17 mouse cellular contexts compared by ENCODE assay signal in genomic region chr17:10209154-10209777, GRCm38 (mm10).
DNase-seq lines count a peak whose midpoint lies in the region; ATAC-seq lines count a peak whose summit lies in the region.
"Had no signal": no experiment of that assay in that cellular context is flagged by ENCODE, and none has a peak within 500 bp of the region (broad histone marks: within the 10 kb centered on the region; RNA-seq: fewer than 3 reads in every experiment).

No protein-coding gene starts in this region.

- 0 out of 2 replicates have a peak overlapping the region, but pooled peaks have one; percentile 14 for H3K9ac ChIP-seq in heart, embryonic 13.5 days
- no peak overlapping the region for H3K9ac ChIP-seq in neural tube, embryonic 15.5 days (replicated peaks)
- no peak overlapping the region for H3K9ac ChIP-seq in hindbrain, embryonic 16.5 days (ENCODE audit: low read depth, low read length)
- no peak overlapping the region for H3K9ac ChIP-seq in intestine, embryonic 16.5 days (ENCODE audit: low read depth, low read length)
- H3K9ac ChIP-seq: lung, embryonic 15.5 days had no signal

- no peaks in the 10 kb centered on the region for H3K4me1 ChIP-seq in heart, embryonic 13.5 days
- no peaks in the 10 kb centered on the region for H3K4me1 ChIP-seq in heart, embryonic 10.5 days
- H3K4me1 ChIP-seq in neural tube, embryonic 15.5 days = 0 out of 2 replicates have a peak, but pooled peaks cover 4% of the 10 kb centered on the region
- 0 out of 2 replicates have a peak, but pooled peaks cover 4% of the 10 kb centered on the region for H3K4me1 ChIP-seq in hindbrain, embryonic 16.5 days (ENCODE audit: control insufficient read depth, insufficient read depth, low read depth, low read length)
- H3K4me1 ChIP-seq in intestine, embryonic 16.5 days (ENCODE audit: control insufficient read depth, insufficient read depth, low read length) = no peaks in the 10 kb centered on the region
- H3K4me1 ChIP-seq: lung, embryonic 15.5 days; megakaryocyte, embryonic 14.5 days had no signal

- DNase-seq in heart, embryonic 10.5 days (ENCODE audit: low spot score) = no peak
- peak; percentile 54 for DNase-seq in neural tube, embryonic 10.5 days (ENCODE audit: extremely low spot score, low spot score)
- DNase-seq in yolk sac, embryonic 10.5 days (ENCODE audit: low spot score) = peak; percentile 33
- no peak for DNase-seq in cerebellum, postnatal 14 days
- DNase-seq: cerebellum, adult 18-20 months; gastrocnemius, adult 2 months; heart, adult 18-20 months; heart, postnatal 10 days; kidney, postnatal 4 days; thymus, adult 18-20 months had no signal

- no peaks in the 10 kb centered on the region for H3K27me3 ChIP-seq in heart, embryonic 13.5 days (replicated peaks)
- no peaks in the 10 kb centered on the region for H3K27me3 ChIP-seq in heart, embryonic 10.5 days (ENCODE audit: insufficient read depth, poor library complexity, severe bottlenecking)
- H3K27me3 ChIP-seq in neural tube, embryonic 15.5 days (replicated peaks) = no peaks in the 10 kb centered on the region
- H3K27me3 ChIP-seq in hindbrain, embryonic 16.5 days (replicated peaks; ENCODE audit: control insufficient read depth, insufficient read depth, low read length) = no peaks in the 10 kb centered on the region
- H3K27me3 ChIP-seq in intestine, embryonic 16.5 days (replicated peaks; ENCODE audit: control insufficient read depth, insufficient read depth, low read length) = no peaks in the 10 kb centered on the region
- H3K27me3 ChIP-seq: lung, embryonic 15.5 days; megakaryocyte, embryonic 14.5 days had no signal

- H3K4me3 ChIP-seq in heart, embryonic 13.5 days = no peak overlapping the region
- no peak overlapping the region for H3K4me3 ChIP-seq in heart, embryonic 10.5 days
- H3K4me3 ChIP-seq in neural tube, embryonic 15.5 days (replicated peaks) = no peak overlapping the region
- H3K4me3 ChIP-seq in hindbrain, embryonic 16.5 days (ENCODE audit: low read length) = no peak overlapping the region
- H3K4me3 ChIP-seq in intestine, embryonic 16.5 days (ENCODE audit: low read length) = no peak overlapping the region
- H3K4me3 ChIP-seq: gastrocnemius, adult 2 months; lung, embryonic 15.5 days; megakaryocyte, embryonic 14.5 days had no signal

- no peak for ATAC-seq in heart, embryonic 13.5 days (ENCODE audit: extremely low read depth, insufficient number of reproducible peaks, low FRiP score, low TSS enrichment)
- ATAC-seq in neural tube, embryonic 15.5 days (ENCODE audit: low FRiP score) = no peak
- ATAC-seq in hindbrain, embryonic 16.5 days = peak; percentile 37; the same call in 1 of the 2 replicates
- no peak for ATAC-seq in intestine, embryonic 16.5 days

- no peak overlapping the region for H3K27ac ChIP-seq in heart, embryonic 13.5 days (replicated peaks)
- no peak overlapping the region for H3K27ac ChIP-seq in heart, embryonic 10.5 days
- H3K27ac ChIP-seq in neural tube, embryonic 15.5 days (replicated peaks) = no peak overlapping the region
- peak overlapping the region; percentile 44 for H3K27ac ChIP-seq in hindbrain, embryonic 16.5 days (ENCODE audit: low read depth, low read length)
- H3K27ac ChIP-seq in intestine, embryonic 16.5 days (ENCODE audit: low read length) = no peak overlapping the region
- H3K27ac ChIP-seq: gastrocnemius, adult 2 months; lung, embryonic 15.5 days had no signal

- H3K9me3 ChIP-seq in heart, embryonic 13.5 days = no peaks in the 10 kb centered on the region
- H3K9me3 ChIP-seq in heart, embryonic 10.5 days = no peaks in the 10 kb centered on the region
- no peaks in the 10 kb centered on the region for H3K9me3 ChIP-seq in neural tube, embryonic 15.5 days (replicated peaks)
- no peaks in the 10 kb centered on the region for H3K9me3 ChIP-seq in hindbrain, embryonic 16.5 days (ENCODE audit: control insufficient read depth, low read length)
- no peaks in the 10 kb centered on the region for H3K9me3 ChIP-seq in intestine, embryonic 16.5 days (ENCODE audit: control insufficient read depth, low read length)
- H3K9me3 ChIP-seq: G1E; lung, embryonic 15.5 days; megakaryocyte, embryonic 14.5 days had no signal

- WGBS in heart, embryonic 13.5 days = 63% methylated on average over 12 of the region's 12 CpGs
- WGBS in heart, embryonic 10.5 days = 65% methylated on average over 12 of the region's 12 CpGs
- 6% methylated on average over 12 of the region's 12 CpGs for WGBS in neural tube, embryonic 15.5 days
- 12% methylated on average over 12 of the region's 12 CpGs for WGBS in hindbrain, embryonic 16.5 days
- WGBS in intestine, embryonic 16.5 days = 58% methylated on average over 12 of the region's 12 CpGs

- no peak overlapping the region for H3K4me2 ChIP-seq in heart, embryonic 13.5 days
- no peak overlapping the region for H3K4me2 ChIP-seq in neural tube, embryonic 15.5 days
- H3K4me2 ChIP-seq in hindbrain, embryonic 16.5 days (ENCODE audit: low read length) = no peak overlapping the region
- H3K4me2 ChIP-seq in intestine, embryonic 16.5 days (ENCODE audit: low read depth, low read length) = no peak overlapping the region
- H3K4me2 ChIP-seq: lung, embryonic 15.5 days had no signal

- H3K36me3 ChIP-seq in heart, embryonic 13.5 days = peaks cover 56% of the 10 kb centered on the region
- H3K36me3 ChIP-seq in heart, embryonic 10.5 days = peaks cover 42% of the 10 kb centered on the region
- H3K36me3 ChIP-seq in neural tube, embryonic 15.5 days = peaks cover 18% of the 10 kb centered on the region; the same call in 1 of the 2 replicates
- peaks cover 5% of the 10 kb centered on the region; the same call in 1 of the 2 replicates for H3K36me3 ChIP-seq in hindbrain, embryonic 16.5 days (ENCODE audit: control insufficient read depth, insufficient read depth, low read length)
- no peaks in the 10 kb centered on the region for H3K36me3 ChIP-seq in intestine, embryonic 16.5 days (ENCODE audit: control insufficient read depth, insufficient read depth, low read length)

Comparison
In these comparisons a context has a peak if more than half of its experiments do, and no peak if none do; other contexts are left out.
1. DNase-seq: peak in neural tube, embryonic 10.5 days (single experiment) and yolk sac, embryonic 10.5 days (single experiment); none in heart, embryonic 10.5 days (single experiment) and cerebellum, postnatal 14 days (0 of 2).